Mouse (Mus musculus) ES-E14 (cell line): ENCODE measurements around the gene Popdc3. TPM values are rescaled to one million over a fixed set of nuclear protein-coding genes. Genes with fewer than 3 reads are reported as not detected.
"Not testable (repeated sequence)": the region's sequence is repeated elsewhere in the genome, so short reads cannot be mapped to it uniquely, and the experiment has no call there.

ENCODE experiments used
- DNase-seq: peaks from one replicate; pipeline ENCODE4 v3.0.0-alpha.2; 2013; ENCODE audit warnings: low read depth, low spot score
- H3K27ac ChIP-seq: 2 replicates; pipeline ENCODE4 v1.5.1; 2012; ENCODE audit warnings: low read depth, mild to moderate bottlenecking, low read length, moderate library complexity, mixed read lengths; ENCODE audit not compliant: poor library complexity, insufficient read depth, severe bottlenecking
- H3K36me3 ChIP-seq: 2 replicates; pipeline ENCODE4 v1.6.1; 2012; ENCODE audit warnings: mild to moderate bottlenecking, low read length, moderate library complexity, mixed read lengths; ENCODE audit not compliant: control insufficient read depth, poor library complexity, insufficient read depth, severe bottlenecking
- H3K4me1 ChIP-seq, 2 experiments: fragments of 150-350 bp in 1 of 2; sonication (generic) in 1 of 2; 2 replicates each; pipeline ENCODE4 v1.6.1; 2012; ENCODE audit warnings: low read length in 2 of 2, mild to moderate bottlenecking in 1 of 2, mixed read lengths in 1 of 2; ENCODE audit not compliant: control insufficient read depth in 2 of 2, insufficient read depth in 2 of 2, poor library complexity in 1 of 2
- H3K4me3 ChIP-seq, 2 experiments: fragments of 150-350 bp in 1 of 2; sonication (generic) in 1 of 2; 2 replicates each; pipeline ENCODE4 v1.5.1; 2012; ENCODE audit warnings: low read length in 2 of 2, low read depth in 1 of 2, mild to moderate bottlenecking in 1 of 2, mixed read lengths in 1 of 2; ENCODE audit not compliant: insufficient read depth in 1 of 2, poor library complexity in 1 of 2, severe bottlenecking in 1 of 2
- H3K9ac ChIP-seq: 2 replicates; pipeline ENCODE4 v1.6.1; 2012; ENCODE audit warnings: low read depth, mild to moderate bottlenecking, low read length, mixed read lengths; ENCODE audit not compliant: poor library complexity, insufficient read depth, severe bottlenecking
- H3K9me3 ChIP-seq: fragments of 150-350 bp; sonication (generic); 2 replicates; pipeline ENCODE4 v1.6.1; 2012; ENCODE audit warnings: low read depth, mild to moderate bottlenecking, low read length; ENCODE audit not compliant: control insufficient read depth, insufficient read depth
- CHD2 ChIP-seq: IDR thresholded peaks from 2 replicates; pipeline ENCODE4 v1.6.1; 2014; ENCODE audit warnings: mild to moderate bottlenecking, low read depth, low read length, inconsistent platforms
- HCFC1 ChIP-seq: IDR thresholded peaks from 2 replicates; pipeline ENCODE4 v1.6.1; 2012; ENCODE audit warnings: low read length, inconsistent platforms, borderline replicate concordance; ENCODE audit not compliant: insufficient read depth
- MAFK ChIP-seq: IDR thresholded peaks from 2 replicates; pipeline ENCODE4 v1.6.1; 2014; ENCODE audit warnings: mild to moderate bottlenecking, low read depth, low read length, inconsistent platforms; ENCODE audit not compliant: insufficient read depth
- ZC3H11A ChIP-seq: IDR thresholded peaks from 2 replicates; pipeline ENCODE4 v1.6.1; 2012; ENCODE audit warnings: low read depth, mild to moderate bottlenecking, inconsistent platforms, low read length, borderline replicate concordance
- ZNF384 ChIP-seq: IDR thresholded peaks from 2 replicates; pipeline ENCODE4 v1.6.1; 2012; ENCODE audit warnings: low read depth, low read length, inconsistent platforms
- in situ Hi-C, 2 experiments: fragments of 600-800 bp; cut with MboI; formaldehyde crosslinking; loops; one replicate each; pipeline ENCODE4 v1.15.1; 2025; ENCODE audit warnings: low sequenced_read_pairs in 2 of 2, inconsistent platforms in 1 of 2; ENCODE audit not compliant: unreplicated experiment in 2 of 2
- total RNA-seq: library from RNA; depleted of rRNA; stranded (reverse); fragments of 300-350 nt; gene quantifications from 2 replicates; pipeline ENCODE4 v1.2.3, GENCODE M21; 2012

Popdc3 gene
- total RNA-seq, 1 experiment = 0.85 TPM

DNA sequence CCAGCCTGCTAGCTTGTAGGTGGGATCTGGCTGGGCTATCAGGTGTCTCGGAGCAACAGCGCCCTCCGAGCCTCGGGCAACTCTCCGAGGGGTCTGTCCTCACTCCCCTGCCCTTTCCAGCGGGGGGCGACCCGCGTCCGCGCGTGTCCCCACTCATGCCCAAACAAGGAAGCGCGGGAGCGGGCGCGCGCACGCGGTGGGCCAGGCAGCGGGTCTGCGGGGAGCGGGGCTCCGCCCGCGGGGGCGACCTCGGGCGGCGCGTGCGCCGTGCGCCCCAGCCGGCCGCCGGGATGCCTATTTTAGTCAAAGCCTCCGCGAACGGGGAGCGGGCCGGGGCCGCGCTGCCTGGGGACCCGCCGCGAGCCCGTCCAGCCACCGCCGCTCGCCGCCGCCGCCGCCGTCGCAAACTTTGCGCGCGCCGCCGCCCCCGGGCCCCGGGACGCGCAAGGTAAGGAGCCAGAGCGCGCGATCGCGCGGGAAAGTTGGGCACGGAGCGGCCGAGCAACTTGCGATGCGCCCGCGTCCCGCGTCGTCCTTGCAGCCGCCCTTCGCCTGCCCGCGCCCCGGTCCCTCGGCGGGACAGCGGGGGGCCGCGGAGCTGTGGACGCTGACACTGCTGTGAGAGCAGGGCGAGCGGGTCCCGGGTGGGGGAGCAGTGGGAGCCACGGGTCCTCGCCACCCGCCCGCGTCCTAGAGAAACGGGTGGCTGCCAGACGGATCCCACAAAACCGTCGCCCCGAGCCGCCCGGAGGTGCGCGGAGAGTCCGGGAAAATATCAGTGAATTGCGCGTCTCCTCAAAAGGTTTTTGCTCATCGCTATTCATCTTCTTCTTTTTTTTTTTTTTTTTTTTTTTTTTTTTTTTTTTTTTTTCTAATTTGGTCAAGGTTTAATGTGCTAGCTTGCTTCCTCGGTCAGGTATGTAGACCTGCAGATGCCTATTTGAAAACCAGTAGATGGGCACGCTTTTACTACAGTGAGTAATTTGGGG is 157.8 kb downstream of the Popdc3 start, which contains the start of gene Bves:
Gene Bves, plus strand, starts transcription at position 339 of the 989 bp plus-strand sequence.
- H3K27ac ChIP-seq = no peak within 1 kb of the TSS
- H3K4me3 ChIP-seq = peak within 1 kb of the TSS; percentile 86 to 93
- no peaks in the 10 kb centered on the region for H3K9me3 ChIP-seq
- H3K36me3 ChIP-seq = no peaks in the 10 kb centered on the region
- no peak for TF ChIP-seq HCFC1
- TF ChIP-seq ZNF384 = peak; percentile 94
- H3K4me1 ChIP-seq = no peaks in the 10 kb centered on the region
- no peak for DNase-seq
- in situ Hi-C loops = no loop called here
- peak within 1 kb of the TSS; percentile 85 for H3K9ac ChIP-seq

DNA sequence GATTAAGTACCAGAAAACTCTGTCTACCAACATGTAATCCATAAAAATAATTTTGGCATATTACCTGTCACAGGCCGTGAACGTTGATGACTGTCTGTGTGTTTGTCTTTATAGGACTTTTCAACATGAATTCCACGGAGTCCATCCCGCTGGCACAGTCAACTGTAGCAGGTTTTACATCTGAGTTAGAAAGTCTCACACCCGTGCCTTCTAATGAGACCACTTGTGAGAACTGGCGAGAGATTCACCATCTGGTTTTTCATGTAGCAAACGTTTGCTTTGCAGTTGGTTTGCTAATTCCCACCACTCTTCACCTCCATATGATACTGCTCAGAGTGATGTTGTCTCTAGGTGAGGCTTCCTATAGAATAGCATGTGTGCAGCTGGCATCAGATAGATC is 161.2 kb downstream of the Popdc3 start:
- no peak for DNase-seq
- Histone ChIP-seq H3K36me3 (no peaks in the 10 kb centered on the region), H3K4me3 (no peak overlapping the region), H3K27ac (no peak overlapping the region), H3K9ac (no peak overlapping the region), H3K4me1 (no peaks in the 10 kb centered on the region), H3K9me3 (no peaks in the 10 kb centered on the region)
- TF ChIP-seq CHD2 (no peak), ZNF384 (no peak), HCFC1 (no peak), ZC3H11A (no peak), MAFK (no peak)
- in situ Hi-C loops = no loop called here

DNA sequence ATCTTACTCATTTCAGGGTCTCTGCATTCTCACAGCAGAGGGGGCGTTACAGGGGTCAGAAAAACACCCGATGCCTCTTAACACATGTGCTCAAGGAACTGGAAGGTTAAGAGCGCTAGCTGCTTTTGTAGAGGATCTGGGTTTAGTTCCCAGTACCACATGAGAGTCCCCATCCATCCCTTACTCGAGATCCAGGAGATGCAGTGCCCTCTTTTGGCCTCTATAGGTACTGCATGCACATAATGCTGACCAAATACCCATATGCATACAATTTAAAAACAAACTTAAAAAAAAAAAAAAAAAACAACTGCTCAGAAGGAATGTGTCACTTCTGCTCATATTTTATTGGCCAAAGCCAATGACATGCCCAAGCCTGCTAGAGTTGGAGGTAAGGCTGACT is 166.5 kb downstream of the Popdc3 start:
- in situ Hi-C loops = no loop called here
- Histone ChIP-seq H3K9ac (no peak overlapping the region), H3K4me3 (no peak overlapping the region), H3K9me3 (no peaks in the 10 kb centered on the region), H3K36me3 (no peaks in the 10 kb centered on the region), H3K27ac (no peak overlapping the region), H3K4me1 (no peaks in the 10 kb centered on the region)
- TF ChIP-seq ZNF384 = peak; percentile 64; the same call in 1 of the 2 replicates
- no peak for TF ChIP-seq CHD2
- TF ChIP-seq ZC3H11A = peak; percentile 11; the same call in 1 of the 2 replicates
- TF ChIP-seq MAFK = no peak
- TF ChIP-seq HCFC1 = no peak
- no peak for DNase-seq

DNA sequence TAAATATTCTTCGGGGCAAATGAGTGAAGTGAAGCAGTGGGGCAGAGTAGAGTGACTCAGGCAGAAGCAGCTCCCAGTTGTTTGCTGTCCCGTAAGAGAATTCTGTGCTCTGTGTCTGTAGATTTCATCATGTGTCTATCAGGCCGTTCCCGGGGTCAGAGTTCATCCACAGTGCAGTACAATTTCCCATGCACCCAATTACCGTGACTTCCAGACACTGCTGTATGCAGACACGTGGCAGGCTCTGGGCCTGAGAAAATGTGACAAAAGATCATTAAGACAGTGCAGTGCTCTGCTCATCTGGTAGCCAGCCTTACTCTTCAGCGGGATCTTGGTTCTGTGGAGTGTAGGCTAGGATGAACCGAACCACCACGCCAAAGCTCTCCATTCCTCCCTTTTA is 167.3 kb downstream of the Popdc3 start:
- H3K4me1 ChIP-seq = no peaks in the 10 kb centered on the region
- TF ChIP-seq ZC3H11A (no peak), CHD2 (no peak)
- no peak overlapping the region for H3K9ac ChIP-seq
- no peak for DNase-seq
- H3K4me3 ChIP-seq = no peak overlapping the region
- H3K9me3 ChIP-seq = no peaks in the 10 kb centered on the region
- in situ Hi-C loops = no loop called here
- no peaks in the 10 kb centered on the region for H3K36me3 ChIP-seq
- no peak overlapping the region for H3K27ac ChIP-seq

DNA sequence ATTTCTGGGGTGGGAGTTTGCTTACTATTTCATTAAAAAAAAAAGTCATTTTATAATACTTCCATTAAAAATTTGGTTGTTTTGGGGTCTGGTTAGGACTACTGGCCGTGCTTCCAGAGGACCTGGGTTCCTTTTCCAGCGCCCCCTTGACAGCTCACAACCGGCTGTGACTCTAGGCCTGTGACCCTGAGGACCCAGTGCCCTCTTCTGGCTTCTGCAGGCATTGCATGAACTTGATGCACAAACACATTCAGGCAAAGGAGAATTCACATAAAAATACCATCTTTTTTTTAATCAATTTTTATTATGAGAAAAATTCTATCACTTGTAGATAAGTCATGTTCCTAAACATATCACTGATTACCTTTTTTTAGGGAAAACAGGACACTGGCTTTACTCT is 170.2 kb downstream of the Popdc3 start:
- H3K9ac ChIP-seq, DNase-seq, H3K9me3 ChIP-seq, H3K4me3 ChIP-seq, H3K36me3 ChIP-seq, in situ Hi-C loops, H3K27ac ChIP-seq, H3K4me1 ChIP-seq: not testable (repeated sequence)
